Mouse (Mus musculus): ENCODE data around the gene Dgkh. TPM values are rescaled to one million over a fixed set of nuclear protein-coding genes. Genes with fewer than 3 reads are reported as not detected.
"Not testable (repeated sequence)": the region's sequence is repeated elsewhere in the genome, so short reads cannot be mapped to it uniquely, and the experiment has no call there.

Dgkh gene
- total RNA-seq (2021) = 10 to 100 TPM; 14.5 to 17.3 TPM

DNA sequence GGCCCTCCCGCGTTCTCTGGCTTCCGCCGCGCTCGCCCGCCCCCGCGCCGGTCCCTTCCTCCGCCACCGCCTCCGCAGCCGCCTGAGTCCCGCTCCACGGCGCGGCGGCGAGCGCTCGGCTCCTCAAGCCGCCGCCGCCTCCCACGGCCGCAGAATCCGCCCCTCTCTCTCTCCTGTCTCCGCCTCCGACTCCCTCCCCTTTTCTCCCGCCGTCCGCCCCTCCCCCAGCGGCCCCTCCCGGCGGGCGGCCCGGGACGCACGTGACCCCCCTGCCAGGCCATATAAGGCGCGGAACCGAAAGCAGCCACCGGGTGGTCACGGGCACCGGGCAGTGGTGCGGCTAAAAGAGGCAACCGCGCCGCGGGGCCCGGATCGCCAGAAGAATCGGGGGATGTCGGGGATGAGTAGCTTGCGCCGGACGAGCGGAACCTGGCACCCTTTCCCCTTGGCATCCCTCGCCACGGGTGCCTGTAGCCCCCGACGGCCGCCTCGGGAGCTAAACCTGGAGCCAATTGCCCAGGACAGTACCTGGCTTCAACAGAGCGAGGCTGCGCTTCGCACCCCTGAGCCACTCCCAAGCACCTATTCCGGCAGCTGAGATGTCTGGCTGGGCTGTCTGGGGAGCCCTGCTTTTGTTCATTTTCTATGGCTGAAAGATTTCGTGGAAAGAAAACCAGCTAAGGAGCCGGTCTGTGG is at the start of gene Dgkh:
Gene Dgkh (minus strand): TSS at position 160 of the 696 bp plus-strand sequence.
- peak; percentile 96 for DNase-seq

GRCm38 (mm10) chr14:78777215-78777614 is 44.6 kb upstream of the Dgkh start:
- DNase-seq = no peak

DNA sequence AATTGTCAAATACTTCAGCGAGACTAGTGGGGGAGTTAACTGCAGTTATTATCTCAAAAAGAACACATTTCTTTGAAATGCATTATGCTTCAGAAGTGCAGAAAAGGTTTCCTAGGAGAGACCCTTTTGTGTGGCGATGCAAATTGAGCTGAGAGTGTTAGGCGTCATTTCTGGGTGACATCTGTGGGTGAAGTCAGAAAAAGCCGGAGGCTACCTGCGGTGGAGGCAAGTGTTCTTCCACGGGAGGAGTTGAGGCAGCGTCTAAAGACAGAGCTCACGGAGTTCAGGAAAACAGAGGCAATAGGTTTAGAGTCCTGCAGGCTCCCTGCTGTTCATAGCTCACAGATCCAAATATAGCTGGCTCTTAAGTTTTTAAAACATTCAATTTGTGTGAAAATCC is 44.1 kb upstream of the Dgkh start:
- DNase-seq = no peak

DNA sequence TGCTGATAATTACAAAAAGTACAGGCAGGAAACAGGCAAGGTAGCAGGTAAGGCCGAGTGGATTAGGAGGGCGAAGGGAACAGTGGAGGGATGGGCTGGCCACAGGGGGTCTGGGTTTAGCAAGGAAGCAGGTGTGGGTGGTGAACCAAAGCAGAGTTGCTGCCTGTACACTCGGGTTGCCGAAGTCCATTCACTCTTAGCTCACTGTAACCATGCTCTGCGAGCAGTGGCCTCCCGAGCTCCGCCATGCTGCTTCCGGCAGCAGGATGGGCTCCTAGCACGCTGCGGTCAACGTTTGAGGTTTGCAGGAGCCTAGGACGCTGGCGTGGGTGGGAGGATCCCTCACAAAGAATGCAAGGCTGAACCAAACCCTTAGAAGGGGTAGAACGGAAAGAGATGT is 43.1 kb upstream of the Dgkh start:
- DNase-seq = no peak

- no peak for DNase-seq
Observed at GRCm38 (mm10) chr14:78775226-78775625, 42.6 kb upstream of the Dgkh start.

DNA sequence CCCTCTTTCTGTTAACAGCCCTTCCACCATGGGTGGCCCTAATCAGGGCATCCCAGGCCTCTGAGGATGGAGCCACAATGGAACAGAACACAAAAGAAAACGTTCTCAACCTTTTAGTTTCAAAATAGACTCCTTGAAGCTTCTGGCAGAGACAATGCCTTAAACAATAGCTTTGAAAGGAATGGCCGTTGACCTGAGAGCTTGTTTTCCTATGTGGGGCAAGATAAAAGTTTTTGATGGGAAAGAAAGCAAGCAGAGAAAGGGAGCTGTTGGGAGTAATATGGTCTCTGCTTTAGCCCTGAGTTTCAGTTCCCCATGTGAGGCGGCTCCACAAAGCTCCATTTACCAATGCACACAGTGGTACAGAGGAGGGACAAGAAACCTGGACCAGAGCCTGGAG is 37.9 kb upstream of the Dgkh start:
- DNase-seq = no peak

DNA sequence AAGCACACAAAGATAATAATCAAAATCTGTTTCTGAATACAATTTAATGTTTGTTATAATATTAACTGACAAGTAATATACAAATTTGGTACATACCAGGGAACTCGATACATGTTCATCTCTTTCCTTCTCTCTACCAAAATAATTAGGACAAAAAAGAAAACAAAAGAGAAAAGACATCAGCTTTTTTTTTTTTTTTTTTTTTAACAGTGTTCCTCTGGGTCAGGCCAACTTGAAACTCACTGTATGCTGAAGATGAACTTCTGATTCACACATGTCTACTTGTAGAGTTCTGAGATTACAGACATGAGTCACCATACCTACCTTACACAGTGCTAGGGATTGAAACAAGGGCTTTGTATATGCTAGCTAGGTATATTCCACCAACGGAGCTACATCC is 28.5 kb upstream of the Dgkh start:
- no peak for DNase-seq

DNA sequence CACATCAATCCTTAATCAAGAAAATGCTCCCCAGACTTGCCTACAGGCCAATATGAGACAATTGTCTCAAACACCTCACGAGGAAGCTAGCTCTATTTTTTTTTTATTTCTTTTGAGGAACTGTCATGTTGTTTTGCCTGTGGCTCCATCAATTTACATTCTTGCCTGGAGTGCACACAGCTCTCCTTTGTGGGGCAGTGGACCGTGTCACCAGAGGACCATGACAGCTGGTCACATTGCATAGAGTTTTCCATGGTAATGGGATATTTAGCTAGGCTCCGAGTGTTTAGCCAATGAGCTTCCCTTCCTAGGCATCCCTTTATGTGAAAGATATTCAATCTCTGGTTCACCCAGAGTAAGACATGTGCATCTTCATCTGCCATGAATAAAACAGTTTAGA is 26.9 kb upstream of the Dgkh start:
- DNase-seq = no peak

DNA sequence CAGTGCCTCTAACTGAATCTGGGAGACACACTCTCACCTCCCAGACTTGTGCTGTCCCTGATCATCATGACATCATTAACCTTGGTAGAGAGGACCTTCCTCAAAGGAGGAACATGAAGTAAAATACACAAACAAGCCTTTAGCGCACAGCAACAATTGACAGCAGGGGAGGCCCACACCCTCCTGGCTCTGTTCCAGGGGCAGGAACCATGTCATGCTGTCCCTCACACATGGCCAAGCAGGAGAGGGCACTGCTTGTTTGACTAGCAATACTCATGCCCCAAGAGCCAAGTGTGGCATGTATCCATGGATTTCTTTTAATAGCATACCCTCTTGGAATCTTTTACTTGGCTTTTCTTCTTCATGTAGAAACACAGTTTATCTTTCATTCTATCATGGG is 22.7 kb upstream of the Dgkh start:
- DNase-seq = no peak

- no peak for DNase-seq
Observed at GRCm38 (mm10) chr14:78748692-78749091, 16.1 kb upstream of the Dgkh start.

DNA sequence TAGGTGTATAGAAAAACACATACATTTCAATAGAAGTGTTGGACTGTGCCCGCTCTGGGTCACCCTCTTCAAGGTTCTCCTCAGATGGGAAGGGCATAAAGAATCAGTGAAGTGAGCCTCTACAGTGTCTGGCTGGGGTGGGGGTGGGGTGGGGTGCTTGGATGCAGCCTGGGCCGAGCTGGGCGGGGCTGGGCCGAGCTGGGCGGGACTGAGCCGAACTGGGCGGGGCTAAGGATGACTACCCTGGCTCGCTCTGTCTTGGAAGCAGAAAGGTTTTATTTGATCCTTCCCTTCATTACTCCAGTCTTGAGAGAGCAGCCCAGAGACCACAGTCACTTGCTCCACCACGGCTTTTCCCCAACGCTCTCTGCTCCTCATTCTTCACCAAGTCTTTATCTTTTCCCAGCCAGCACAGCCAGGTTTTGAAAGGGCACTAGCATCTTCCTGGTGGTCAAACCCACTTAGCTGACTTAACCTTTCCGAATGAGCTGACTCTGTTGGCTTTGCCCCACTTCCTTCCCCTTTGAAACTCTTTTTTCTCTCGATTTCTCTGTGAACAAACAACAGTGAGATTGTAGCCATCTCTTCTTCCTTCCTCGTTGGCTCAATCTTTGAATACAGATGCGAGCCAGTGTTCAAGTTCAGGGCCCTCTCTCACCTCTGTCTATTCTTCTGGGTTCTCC is 15.5 kb upstream of the Dgkh start:
- DNase-seq = no peak

- DNase-seq = no peak
Observed at GRCm38 (mm10) chr14:78747454-78747853, 14.9 kb upstream of the Dgkh start.

DNA sequence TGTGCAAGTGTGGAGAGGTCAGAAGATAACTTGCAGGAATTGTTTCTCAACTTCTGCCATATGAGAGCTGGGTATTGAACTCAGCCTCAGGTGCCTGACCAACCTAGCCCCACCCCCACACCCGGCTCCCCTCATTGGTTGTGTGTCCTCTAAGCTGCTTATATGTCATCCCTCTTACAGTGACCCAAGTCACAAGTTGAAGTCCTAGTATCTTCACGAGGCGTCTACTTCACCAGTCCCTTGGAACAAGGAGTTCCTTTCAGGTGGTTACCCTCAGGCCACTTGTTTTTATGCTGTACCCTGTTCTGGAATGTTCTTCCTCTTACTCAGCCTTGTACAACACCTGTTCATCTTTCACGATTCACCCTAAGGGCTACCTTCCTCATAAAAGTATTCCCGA is 2.0 kb upstream of the Dgkh start:
- DNase-seq = no peak

- not testable (repeated sequence) for DNase-seq
Observed at GRCm38 (mm10) chr14:78734203-78734602, 1.6 kb upstream of the Dgkh start.

DNA sequence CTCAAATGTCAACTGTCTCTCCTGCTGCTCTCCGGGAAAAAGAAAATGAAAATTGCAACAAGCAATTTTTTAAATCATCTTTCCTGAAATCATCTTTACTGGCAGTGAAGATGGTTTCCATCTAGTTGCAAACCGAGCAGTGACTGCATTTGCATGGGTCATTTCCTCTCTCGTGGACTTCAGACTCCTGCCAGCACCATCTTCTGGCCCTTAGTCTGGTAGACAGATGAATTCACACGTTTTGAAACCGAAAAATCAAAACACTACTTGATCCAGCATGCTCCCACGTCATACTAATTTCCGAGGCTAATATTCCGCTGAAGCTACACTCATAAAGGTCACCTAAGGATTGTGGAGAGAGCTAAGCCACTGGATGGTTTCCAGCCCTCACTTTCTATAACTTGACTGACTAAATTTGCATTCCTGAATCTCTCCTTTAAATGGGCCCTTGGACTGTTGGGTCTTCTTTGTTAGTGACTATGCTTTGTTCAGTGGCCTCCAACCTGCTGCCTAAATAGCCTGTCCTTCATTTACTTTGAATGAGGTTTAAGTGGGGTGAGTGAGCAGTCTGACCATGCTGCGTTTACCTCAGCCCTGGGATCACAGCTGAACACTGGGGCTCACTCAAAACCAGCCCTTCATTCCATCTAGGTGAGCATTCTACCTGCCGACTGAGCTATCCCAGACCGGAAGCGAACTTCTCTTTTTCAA is 945 bp upstream of the Dgkh start:
- DNase-seq = peak; percentile 8

GRCm38 (mm10) chr14:78731852-78732616 is 542 bp downstream of the Dgkh start:
- DNase-seq = peak; percentile 70

DNA sequence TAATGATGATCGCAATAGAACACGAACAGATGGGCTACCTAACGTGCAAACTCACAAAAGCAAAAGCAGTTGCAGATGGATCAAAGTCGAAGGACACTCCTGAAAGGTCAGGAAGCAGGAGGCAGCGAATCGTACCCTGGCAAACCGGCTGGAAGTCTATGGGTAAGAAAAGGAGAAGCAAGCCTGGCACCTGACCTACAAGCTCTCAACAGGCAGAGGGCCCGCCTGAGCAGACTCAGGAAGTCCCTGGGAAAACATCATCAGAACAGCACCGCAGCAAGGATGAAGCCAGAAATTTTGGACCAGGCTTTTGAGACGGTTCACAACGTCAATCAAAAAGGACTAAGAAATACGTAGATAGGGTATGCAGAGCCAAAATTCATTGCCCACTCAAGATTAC is 1.3 kb downstream of the Dgkh start:
- DNase-seq = peak; percentile 37

DNA sequence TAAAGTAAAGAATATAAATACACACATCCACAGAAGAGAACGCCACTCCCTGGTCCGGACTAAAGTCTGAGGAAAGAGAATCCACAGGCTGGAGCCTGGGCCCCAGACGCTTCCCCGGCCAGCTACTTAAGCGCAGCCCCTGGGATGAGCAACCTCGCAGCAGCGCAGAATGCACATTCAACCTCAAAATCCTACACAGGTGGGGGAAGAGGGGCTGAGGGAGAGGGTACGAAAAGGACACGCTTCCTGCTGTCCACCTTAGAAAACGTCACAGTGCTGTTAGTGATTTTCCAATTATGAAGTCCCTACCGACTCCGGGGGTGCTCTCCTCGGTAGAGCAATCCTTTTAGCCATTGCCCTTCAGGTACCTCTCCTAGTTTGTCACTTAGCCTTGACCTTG is 6.6 kb downstream of the Dgkh start:
- no peak for DNase-seq

DNA sequence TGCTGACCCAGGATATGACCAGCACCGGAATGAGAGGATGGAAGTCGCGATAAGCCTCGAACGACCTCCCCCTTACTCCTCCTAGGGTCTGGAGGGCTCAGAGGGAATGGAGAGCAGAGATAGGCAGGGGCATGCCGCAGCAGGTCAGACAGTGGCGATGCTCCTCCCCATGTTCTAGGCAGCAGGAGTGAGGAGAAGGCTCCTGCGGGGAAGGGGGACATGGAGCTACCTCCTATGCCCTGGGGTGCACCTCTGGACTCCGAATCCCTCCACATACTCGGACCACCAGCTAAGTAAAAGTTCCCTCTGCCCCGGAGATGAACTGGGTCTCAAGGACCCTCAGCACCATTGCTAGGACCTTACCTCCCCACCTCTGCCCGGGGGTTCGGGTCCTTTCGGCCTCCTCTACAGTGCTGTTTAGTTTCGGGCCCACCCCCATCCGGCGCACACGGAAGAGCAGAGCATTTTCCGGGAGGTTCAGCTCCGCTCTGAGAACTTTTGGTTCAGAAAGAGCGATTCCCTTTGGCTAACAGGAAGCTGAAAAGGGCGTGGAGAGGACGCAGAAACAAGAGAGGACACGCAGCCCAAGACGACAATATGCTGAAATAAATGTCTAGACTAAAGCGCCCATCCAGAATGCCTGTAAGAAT is 7.1 kb downstream of the Dgkh start:
- DNase-seq = peak; percentile 15

- DNase-seq = peak; percentile 74
Observed at GRCm38 (mm10) chr14:78724414-78725306, 7.9 kb downstream of the Dgkh start.

DNA sequence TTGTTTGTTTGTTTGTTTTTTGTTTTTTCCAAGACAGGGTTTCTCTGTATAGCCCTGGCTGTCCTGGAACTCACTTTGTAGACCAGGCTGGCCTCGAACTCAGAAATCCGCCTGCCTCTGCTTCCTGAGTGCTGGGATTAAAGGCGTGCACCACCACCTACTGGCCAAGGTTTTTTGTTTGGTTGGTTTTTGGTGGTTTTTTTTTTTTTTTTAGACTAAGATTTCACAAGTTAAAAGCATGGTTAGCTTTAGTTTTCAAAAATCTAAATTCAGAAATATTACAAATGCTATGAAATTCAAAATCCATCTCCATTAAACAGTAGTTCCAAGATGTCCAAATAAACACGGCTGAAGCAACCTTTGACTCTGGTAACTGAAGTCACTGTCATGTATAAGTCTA is 8.9 kb downstream of the Dgkh start:
- DNase-seq = not testable (repeated sequence)

Measured in heart, postnatal 4 days (tissue).